Comparison of ENCODE assay signal across 19 mouse cellular contexts in the genomic region with DNA sequence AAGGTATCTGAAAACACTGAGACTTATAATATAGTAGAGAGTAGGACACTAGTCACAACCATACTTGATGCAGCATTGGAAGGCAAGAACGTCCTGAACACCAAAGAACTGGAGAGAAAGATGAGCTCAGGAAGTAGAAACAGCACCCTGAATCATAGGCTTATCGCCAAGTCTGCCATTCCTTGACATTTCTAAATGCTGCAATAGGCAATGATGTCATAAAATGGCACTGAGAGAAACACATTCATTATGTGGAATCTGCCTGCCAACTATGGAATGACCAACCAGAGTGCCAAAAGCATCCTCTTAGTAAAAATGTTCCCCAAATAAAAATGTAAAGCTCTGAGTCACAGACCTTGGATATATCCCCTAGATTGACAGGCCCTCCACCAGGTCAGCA.
DNase-seq lines count a peak whose midpoint lies in the region; ATAC-seq and TF ChIP-seq lines count a peak whose summit lies in the region.
"Had no signal": no experiment of that assay in that cellular context is flagged by ENCODE, and none has a peak within 500 bp of the region (broad histone marks: within the 10 kb centered on the region; RNA-seq: fewer than 3 reads in every experiment).

No protein-coding gene starts in this region.

- no peaks in the 10 kb centered on the region for H3K36me3 ChIP-seq in midbrain, postnatal 0 days (ENCODE audit: insufficient read depth, low read length)
- H3K36me3 ChIP-seq in hindbrain, embryonic 16.5 days (ENCODE audit: control insufficient read depth, insufficient read depth, low read length) = no peaks in the 10 kb centered on the region
- H3K36me3 ChIP-seq: embryonic facial prominence, embryonic 10.5 days; heart, embryonic 12.5 days; hindbrain, embryonic 10.5 days; hindbrain, embryonic 15.5 days had no signal

- no peak overlapping the region for H3K9ac ChIP-seq in midbrain, postnatal 0 days (replicated peaks; ENCODE audit: low read length, poor library complexity, severe bottlenecking)
- H3K9ac ChIP-seq in hindbrain, embryonic 16.5 days (ENCODE audit: low read depth, low read length) = no peak overlapping the region
- H3K9ac ChIP-seq: heart, embryonic 12.5 days; hindbrain, embryonic 15.5 days had no signal

- H3K9me3 ChIP-seq in midbrain, postnatal 0 days (ENCODE audit: low read length) = no peaks in the 10 kb centered on the region
- no peaks in the 10 kb centered on the region for H3K9me3 ChIP-seq in hindbrain, embryonic 16.5 days (ENCODE audit: control insufficient read depth, low read length)
- H3K9me3 ChIP-seq: embryonic facial prominence, embryonic 10.5 days; heart, embryonic 12.5 days; hindbrain, embryonic 10.5 days; hindbrain, embryonic 15.5 days had no signal

- H3K27ac ChIP-seq in midbrain, postnatal 0 days (ENCODE audit: low read depth, low read length) = no peak overlapping the region
- no peak overlapping the region for H3K27ac ChIP-seq in hindbrain, embryonic 16.5 days (ENCODE audit: low read depth, low read length)
- H3K27ac ChIP-seq: embryonic facial prominence, embryonic 10.5 days; gastrocnemius, adult 2 months; hindbrain, embryonic 10.5 days; hindbrain, embryonic 15.5 days had no signal

- WGBS in midbrain, postnatal 0 days = 86% methylated on average over 2 of the region's 2 CpGs
- 96% methylated on average over 2 of the region's 2 CpGs for WGBS in hindbrain, embryonic 16.5 days

- TF ChIP-seq CTCF in midbrain, postnatal 0 days (IDR thresholded peaks at IDR 0.05) = no peak

- H3K4me1 ChIP-seq in midbrain, postnatal 0 days (ENCODE audit: insufficient read depth, low read length) = no peaks in the 10 kb centered on the region
- no peaks in the 10 kb centered on the region for H3K4me1 ChIP-seq in hindbrain, embryonic 16.5 days (ENCODE audit: control insufficient read depth, insufficient read depth, low read depth, low read length)
- H3K4me1 ChIP-seq: embryonic facial prominence, embryonic 10.5 days; heart, embryonic 12.5 days; hindbrain, embryonic 10.5 days; hindbrain, embryonic 15.5 days had no signal

- H3K4me2 ChIP-seq in midbrain, postnatal 0 days (ENCODE audit: low read depth, low read length, poor library complexity, severe bottlenecking) = no peak overlapping the region
- H3K4me2 ChIP-seq in hindbrain, embryonic 16.5 days (ENCODE audit: low read length) = no peak overlapping the region
- H3K4me2 ChIP-seq: heart, embryonic 12.5 days; hindbrain, embryonic 15.5 days had no signal

- no peak for ATAC-seq in midbrain, postnatal 0 days (ENCODE audit: low FRiP score)
- ATAC-seq in hindbrain, embryonic 16.5 days = no peak
- ATAC-seq: forebrain, embryonic 14.5 days; inflammation-experienced regulatory T-cells, adult 6 months; intestine, postnatal 0 days had no signal

- no peak overlapping the region for H3K4me3 ChIP-seq in midbrain, postnatal 0 days (ENCODE audit: low read depth, low read length)
- H3K4me3 ChIP-seq in hindbrain, embryonic 16.5 days (ENCODE audit: low read length) = no peak overlapping the region
- H3K4me3 ChIP-seq: embryonic facial prominence, embryonic 10.5 days; gastrocnemius, adult 2 months; heart, embryonic 12.5 days; hindbrain, embryonic 10.5 days; hindbrain, embryonic 15.5 days had no signal

- peak; percentile 18 for DNase-seq in cerebellum, adult 9-10 months
- DNase-seq in cerebellum, postnatal 36 days = no peak
- peak; percentile 76 for DNase-seq in Muller cell, postnatal 12 days (ENCODE audit: inconsistent ontology term)
- DNase-seq in brain, adult 2 months (ENCODE audit: low read depth, low spot score) = peak; percentile 69
- no peak for DNase-seq in right cerebral cortex, postnatal 25 days
- DNase-seq in midbrain, postnatal 0 days (ENCODE audit: low spot score) = no peak
- DNase-seq: cerebellum, adult 11 months; cerebellum, adult 8-10 months; gastrocnemius, adult 2 months; gastrocnemius, postnatal 25 days; kidney, adult 8-10 months had no signal

- H3K27me3 ChIP-seq in midbrain, postnatal 0 days (ENCODE audit: insufficient read depth, low read length) = no peaks in the 10 kb centered on the region
- no peaks in the 10 kb centered on the region for H3K27me3 ChIP-seq in hindbrain, embryonic 16.5 days (replicated peaks; ENCODE audit: control insufficient read depth, insufficient read depth, low read length)
- H3K27me3 ChIP-seq: heart, embryonic 12.5 days; hindbrain, embryonic 15.5 days had no signal

Comparison
In these comparisons a context has a peak if more than half of its experiments do, and no peak if none do; other contexts are left out.
1. DNase-seq: peak in cerebellum, adult 9-10 months (single experiment), Muller cell, postnatal 12 days (single experiment) and brain, adult 2 months (single experiment); none in cerebellum, postnatal 36 days (0 of 2), right cerebral cortex, postnatal 25 days (single experiment) and midbrain, postnatal 0 days (single experiment).